Mouse (Mus musculus): ENCODE measurements around the gene Kctd21. TPM values are rescaled to one million over a fixed set of nuclear protein-coding genes. Genes with fewer than 3 reads are reported as not detected.

Kctd21 gene
- polyA plus RNA-seq, 1 experiment, result 6.8 TPM

GRCm38 (mm10) chr7:97379304-97379703, 47.2 kb downstream of the Kctd21 start:
- H3K27ac ChIP-seq (replicated peaks; ENCODE audit: low read depth, low read length), result no peak overlapping the region
- no peaks in the 10 kb centered on the region for H3K4me1 ChIP-seq (ENCODE audit: control insufficient read depth, insufficient read depth, insufficient read length, low read length)
- H3K4me3 ChIP-seq (ENCODE audit: insufficient read depth, low read depth, low read length), result no peak overlapping the region

DNA sequence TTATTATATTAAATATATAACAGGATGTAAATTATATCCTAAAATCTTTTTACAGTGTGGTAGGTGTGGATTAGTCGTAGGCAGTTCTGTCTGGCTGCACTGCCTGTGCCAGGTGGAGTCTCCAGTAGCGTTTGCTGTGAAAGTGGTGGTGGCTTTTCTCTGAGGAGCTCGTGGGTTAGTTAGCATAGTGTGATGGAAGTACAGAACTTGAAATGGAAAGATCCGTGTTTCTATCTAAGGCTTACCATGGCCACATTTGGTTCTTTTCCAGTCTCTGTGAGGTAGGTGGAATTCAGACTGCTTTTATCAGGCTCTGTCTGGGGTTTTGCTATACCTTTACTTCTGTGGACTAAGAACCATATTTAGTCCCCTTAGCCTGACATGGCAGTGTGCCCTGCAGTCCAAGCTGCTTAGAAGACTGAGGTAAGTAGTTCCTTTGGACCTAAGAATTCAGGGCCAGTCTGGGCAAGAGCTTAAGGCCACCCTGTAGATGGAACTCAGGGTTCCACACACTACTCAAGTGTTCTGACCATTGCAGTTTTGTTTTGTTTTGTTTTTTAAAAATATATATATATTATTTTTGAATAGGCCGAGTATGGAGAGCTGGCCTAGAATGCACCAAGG, 48.5 kb downstream of the Kctd21 start:
- no peak overlapping the region for H3K4me3 ChIP-seq (ENCODE audit: insufficient read depth, low read depth, low read length)
- no peaks in the 10 kb centered on the region for H3K4me1 ChIP-seq (ENCODE audit: control insufficient read depth, insufficient read depth, insufficient read length, low read length)
- H3K27ac ChIP-seq (replicated peaks; ENCODE audit: low read depth, low read length), result no peak overlapping the region

DNA sequence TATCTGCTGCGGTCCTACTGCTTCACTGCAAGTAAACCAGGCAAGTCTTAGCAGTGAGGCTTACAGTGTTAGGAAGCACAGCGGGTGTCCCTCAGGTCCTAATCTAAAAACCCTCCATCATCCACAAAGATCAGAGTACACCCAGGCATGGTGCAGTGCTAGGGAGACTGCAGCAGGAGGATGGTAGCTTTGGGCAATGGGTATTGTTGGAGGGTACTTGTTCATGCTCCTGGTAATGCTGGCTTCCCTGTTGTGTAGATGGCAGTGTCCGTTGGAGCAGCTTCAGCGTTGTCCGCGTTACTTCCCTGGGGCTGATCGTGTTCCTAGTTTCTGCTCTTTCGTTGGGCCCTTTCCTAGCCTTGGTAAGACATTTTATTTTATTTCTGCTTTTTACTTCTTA, 50.5 kb downstream of the Kctd21 start:
- Histone ChIP-seq H3K27ac (replicated peaks; ENCODE audit: low read depth, low read length) (no peak overlapping the region), H3K4me1 (ENCODE audit: control insufficient read depth, insufficient read depth, insufficient read length, low read length) (peaks cover 11% of the 10 kb centered on the region; the same call in 1 of the 2 replicates), H3K4me3 (ENCODE audit: insufficient read depth, low read depth, low read length) (no peak overlapping the region)

GRCm38 (mm10) chr7:97383496-97384132, 51.5 kb downstream of the Kctd21 start:
- peaks cover 11% of the 10 kb centered on the region; the same call in 1 of the 2 replicates for H3K4me1 ChIP-seq (ENCODE audit: control insufficient read depth, insufficient read depth, insufficient read length, low read length)
- no peak overlapping the region for H3K4me3 ChIP-seq (ENCODE audit: insufficient read depth, low read depth, low read length)
- no peak overlapping the region for H3K27ac ChIP-seq (replicated peaks; ENCODE audit: low read depth, low read length)

DNA sequence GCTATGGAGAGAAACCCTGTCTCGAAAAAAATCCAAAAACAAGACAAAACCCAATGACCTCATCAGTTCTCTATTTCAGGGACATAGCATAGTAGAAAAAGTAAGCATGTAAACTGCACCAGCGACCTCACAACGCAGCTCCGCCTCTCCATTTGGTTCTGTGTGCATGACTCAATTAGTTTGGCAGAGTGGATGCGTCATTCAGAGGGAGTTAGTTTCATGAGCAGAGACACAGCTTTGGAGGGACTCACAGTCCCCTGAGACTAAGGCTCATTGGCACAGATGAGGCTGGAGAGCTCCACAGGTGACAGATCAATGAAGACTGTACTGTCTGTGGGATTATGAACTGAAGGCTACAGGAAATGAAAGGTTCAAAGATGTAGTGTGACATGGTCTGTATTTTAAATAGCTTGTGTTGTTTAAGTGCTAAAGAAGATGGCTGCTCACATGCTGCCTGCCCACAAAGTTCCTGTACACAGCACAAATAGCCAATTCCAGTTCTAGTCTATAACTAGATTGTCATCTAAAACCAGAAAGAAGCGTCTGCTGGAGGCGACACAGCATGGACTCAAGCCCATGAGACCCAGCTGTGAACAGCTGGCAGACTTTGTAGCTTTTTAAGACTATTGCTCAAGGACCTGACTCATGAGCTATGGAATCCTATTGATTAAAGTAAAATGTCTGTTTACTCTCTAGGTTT, 54.1 kb downstream of the Kctd21 start:
- Histone ChIP-seq H3K4me1 (ENCODE audit: control insufficient read depth, insufficient read depth, insufficient read length, low read length) (peaks cover 12% of the 10 kb centered on the region; the same call in 1 of the 2 replicates), H3K27ac (replicated peaks; ENCODE audit: low read depth, low read length) (peak overlapping the region; percentile 53; the same call in 1 of the 2 replicates), H3K4me3 (ENCODE audit: insufficient read depth, low read depth, low read length) (no peak overlapping the region)

GRCm38 (mm10) chr7:97386806-97387370, 54.8 kb downstream of the Kctd21 start:
- Histone ChIP-seq H3K4me1 (ENCODE audit: control insufficient read depth, insufficient read depth, insufficient read length, low read length) (peaks cover 17% of the 10 kb centered on the region; the same call in 1 of the 2 replicates), H3K4me3 (ENCODE audit: insufficient read depth, low read depth, low read length) (no peak overlapping the region), H3K27ac (replicated peaks; ENCODE audit: low read depth, low read length) (peak overlapping the region; percentile 53)

DNA sequence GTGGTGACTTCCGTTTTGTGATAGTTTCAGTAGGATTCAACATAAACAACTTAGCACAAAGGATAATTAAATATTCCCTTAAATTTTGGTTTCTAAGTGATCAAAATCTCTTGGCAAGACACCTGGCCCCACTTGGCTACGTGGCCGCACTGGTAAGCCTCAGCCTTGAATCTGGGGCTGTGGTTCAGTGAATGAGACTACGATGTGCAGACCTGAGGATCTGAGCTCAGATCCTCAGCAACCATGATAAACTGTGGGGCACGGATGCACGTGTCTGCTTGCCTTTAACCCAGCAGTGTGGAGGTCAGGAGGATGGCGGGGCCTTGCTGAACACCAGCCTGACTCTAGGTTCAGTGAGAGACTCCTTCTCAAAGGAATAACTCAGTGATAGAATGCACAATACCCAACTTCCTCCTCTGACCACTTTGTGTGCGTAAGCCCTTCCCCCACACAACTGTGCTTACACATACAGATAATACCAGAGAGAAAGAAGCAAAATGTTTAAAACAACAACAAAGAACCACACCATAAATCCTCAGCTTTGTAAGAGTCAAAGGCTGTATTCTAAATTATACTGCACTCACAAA, 55.5 kb downstream of the Kctd21 start:
- H3K4me1 ChIP-seq (ENCODE audit: control insufficient read depth, insufficient read depth, insufficient read length, low read length), result peaks cover 17% of the 10 kb centered on the region; the same call in 1 of the 2 replicates
- peak overlapping the region; percentile 53 for H3K27ac ChIP-seq (replicated peaks; ENCODE audit: low read depth, low read length)
- no peak overlapping the region for H3K4me3 ChIP-seq (ENCODE audit: insufficient read depth, low read depth, low read length)

DNA sequence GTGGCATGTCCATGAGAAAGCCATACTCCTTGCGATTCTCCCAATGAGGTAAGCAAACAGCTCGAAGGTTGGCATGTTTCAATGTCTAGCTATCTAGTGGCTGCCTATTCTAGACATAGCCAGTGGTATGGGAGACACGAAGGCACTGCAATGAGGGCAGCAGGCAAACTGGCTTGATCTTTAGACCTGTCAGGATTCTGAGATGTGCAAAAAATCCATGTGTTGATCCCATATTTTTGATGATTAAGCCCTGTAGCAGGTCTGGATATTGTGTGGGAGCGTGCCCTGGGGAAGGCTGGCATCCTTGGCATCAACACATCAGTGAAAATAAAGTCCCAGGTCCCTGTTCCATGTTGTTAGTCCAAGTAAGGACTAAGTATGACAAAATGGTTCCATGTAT, 56.4 kb downstream of the Kctd21 start:
- H3K4me1 ChIP-seq (ENCODE audit: control insufficient read depth, insufficient read depth, insufficient read length, low read length), result peaks cover 17% of the 10 kb centered on the region; the same call in 1 of the 2 replicates
- H3K27ac ChIP-seq (replicated peaks; ENCODE audit: low read depth, low read length), result no peak overlapping the region
- H3K4me3 ChIP-seq (ENCODE audit: insufficient read depth, low read depth, low read length), result no peak overlapping the region

GRCm38 (mm10) chr7:97391293-97392078, 59.4 kb downstream of the Kctd21 start:
- H3K27ac ChIP-seq (replicated peaks; ENCODE audit: low read depth, low read length), result peak overlapping the region; percentile 88
- no peak overlapping the region for H3K4me3 ChIP-seq (ENCODE audit: insufficient read depth, low read depth, low read length)
- peaks cover 16% of the 10 kb centered on the region; the same call in 1 of the 2 replicates for H3K4me1 ChIP-seq (ENCODE audit: control insufficient read depth, insufficient read depth, insufficient read length, low read length)

GRCm38 (mm10) chr7:97392079-97392445, 59.9 kb downstream of the Kctd21 start:
- Histone ChIP-seq H3K4me3 (ENCODE audit: insufficient read depth, low read depth, low read length) (no peak overlapping the region), H3K27ac (replicated peaks; ENCODE audit: low read depth, low read length) (peak overlapping the region; percentile 91), H3K4me1 (ENCODE audit: control insufficient read depth, insufficient read depth, insufficient read length, low read length) (peaks cover 12% of the 10 kb centered on the region; the same call in 1 of the 2 replicates)

- no peak overlapping the region for H3K27ac ChIP-seq (replicated peaks; ENCODE audit: low read depth, low read length)
- H3K4me3 ChIP-seq (ENCODE audit: insufficient read depth, low read depth, low read length), result no peak overlapping the region
- peaks cover 6% of the 10 kb centered on the region; the same call in 1 of the 2 replicates for H3K4me1 ChIP-seq (ENCODE audit: control insufficient read depth, insufficient read depth, insufficient read length, low read length)
These were observed 62.2 kb downstream of the Kctd21 start for GRCm38 (mm10) chr7:97394375-97394774.

DNA sequence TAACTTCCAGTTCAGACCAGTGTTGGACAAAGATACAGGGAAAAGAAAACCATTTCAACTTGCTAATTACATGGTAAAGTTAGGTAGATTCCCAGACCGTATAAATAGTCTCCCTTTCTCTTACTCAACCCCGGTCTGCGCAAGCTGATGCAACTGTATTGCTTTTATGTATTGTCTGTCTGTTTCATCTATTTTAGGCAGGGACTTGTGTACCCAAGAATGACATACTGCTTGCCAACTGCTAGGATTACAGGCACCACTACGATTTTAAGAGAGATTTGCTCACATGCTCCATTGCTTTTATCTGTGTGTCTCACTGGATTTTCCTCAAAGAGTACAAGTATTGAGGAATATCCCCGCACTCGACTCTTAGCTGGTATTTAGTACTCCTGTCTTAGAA, 66.8 kb downstream of the Kctd21 start:
- Histone ChIP-seq H3K4me3 (ENCODE audit: insufficient read depth, low read depth, low read length) (no peak overlapping the region), H3K27ac (replicated peaks; ENCODE audit: low read depth, low read length) (no peak overlapping the region)

More for the DNA sequence above, 66.8 kb downstream of the Kctd21 start:
- H3K4me1 ChIP-seq (ENCODE audit: control insufficient read depth, insufficient read depth, insufficient read length, low read length), result peaks cover 12% of the 10 kb centered on the region

All from brown adipose tissue, adult 24 weeks (tissue).